Mouse (Mus musculus): ENCODE measurements around the gene Krt7. TPM values are rescaled to one million over a fixed set of nuclear protein-coding genes. Genes with fewer than 3 reads are reported as not detected.

Gene Krt7
- polyA plus RNA-seq, 1 experiment, result 0.33 TPM

GRCm38 (mm10) chr15:101420903-101421302 lies 10.1 kb downstream of the Krt7 start:
- Histone ChIP-seq H3K27ac (ENCODE audit: insufficient read depth, low read length) (no peak overlapping the region), H3K27me3 (ENCODE audit: control insufficient read depth, insufficient read depth, low read length) (no peaks in the 10 kb centered on the region), H3K4me3 (replicated peaks; ENCODE audit: insufficient read depth, low read depth, low read length) (no peak overlapping the region), H3K4me1 (ENCODE audit: control insufficient read depth, insufficient read depth, low read length) (peaks cover 4% of the 10 kb centered on the region; the same call in 1 of the 2 replicates)
- DNase-seq, result no peak
- 28% methylated on average over 6 of the region's 6 CpGs for WGBS
- TF ChIP-seq POLR2A (IDR thresholded peaks at IDR 0.05; ENCODE audit: borderline replicate concordance, insufficient read depth, low read length) (no peak), CTCF (IDR thresholded peaks at IDR 0.05; ENCODE audit: borderline replicate concordance, insufficient read depth, low read depth, low read length) (no peak)

- DNase-seq, result no peak
- 37% methylated on average over 5 of the region's 5 CpGs for WGBS
- Histone ChIP-seq H3K4me1 (ENCODE audit: control insufficient read depth, insufficient read depth, low read length) (no peaks in the 10 kb centered on the region), H3K27ac (ENCODE audit: insufficient read depth, low read length) (no peak overlapping the region), H3K4me3 (replicated peaks; ENCODE audit: insufficient read depth, low read depth, low read length) (no peak overlapping the region), H3K27me3 (ENCODE audit: control insufficient read depth, insufficient read depth, low read length) (no peaks in the 10 kb centered on the region; the same call in 1 of the 2 replicates)
- no peak for TF ChIP-seq CTCF (IDR thresholded peaks at IDR 0.05; ENCODE audit: borderline replicate concordance, insufficient read depth, low read depth, low read length)
- TF ChIP-seq POLR2A (IDR thresholded peaks at IDR 0.05; ENCODE audit: borderline replicate concordance, insufficient read depth, low read length), result no peak
These were observed 14.1 kb downstream of the Krt7 start for GRCm38 (mm10) chr15:101424914-101425313.

GRCm38 (mm10) chr15:101436611-101437010 lies 25.8 kb downstream of the Krt7 start:
- no peak overlapping the region for H3K27ac ChIP-seq (ENCODE audit: insufficient read depth, low read length)
- TF ChIP-seq CTCF (IDR thresholded peaks at IDR 0.05; ENCODE audit: borderline replicate concordance, insufficient read depth, low read depth, low read length) (no peak), POLR2A (IDR thresholded peaks at IDR 0.05; ENCODE audit: borderline replicate concordance, insufficient read depth, low read length) (no peak)
- no peak for DNase-seq
- no peak overlapping the region for H3K4me3 ChIP-seq (replicated peaks; ENCODE audit: insufficient read depth, low read depth, low read length)
- no peaks in the 10 kb centered on the region for H3K27me3 ChIP-seq (ENCODE audit: control insufficient read depth, insufficient read depth, low read length)
- WGBS, result 90% methylated on average over 7 of the region's 7 CpGs
- H3K4me1 ChIP-seq (ENCODE audit: control insufficient read depth, insufficient read depth, low read length), result no peaks in the 10 kb centered on the region

- Histone ChIP-seq H3K27me3 (ENCODE audit: control insufficient read depth, insufficient read depth, low read length) (no peaks in the 10 kb centered on the region), H3K4me1 (ENCODE audit: control insufficient read depth, insufficient read depth, low read length) (no peaks in the 10 kb centered on the region; the same call in 1 of the 2 replicates), H3K27ac (ENCODE audit: insufficient read depth, low read length) (no peak within 1 kb of the TSS), H3K4me3 (replicated peaks; ENCODE audit: insufficient read depth, low read depth, low read length) (no peak within 1 kb of the TSS)
- DNase-seq, result no peak
- TF ChIP-seq POLR2A (IDR thresholded peaks at IDR 0.05; ENCODE audit: borderline replicate concordance, insufficient read depth, low read length) (no peak), CTCF (IDR thresholded peaks at IDR 0.05; ENCODE audit: borderline replicate concordance, insufficient read depth, low read depth, low read length) (no peak)
- WGBS, result 3% methylated on average over 34 of the region's 34 CpGs
These were observed 27.7 kb downstream of the Krt7 start, which contains the start of gene Krt87 for GRCm38 (mm10) chr15:101438555-101438954. Gene Krt87, minus strand, starts transcription at chr15:101438804.

GRCm38 (mm10) chr15:101440837-101441236 lies 30.0 kb downstream of the Krt7 start:
- TF ChIP-seq CTCF (IDR thresholded peaks at IDR 0.05; ENCODE audit: borderline replicate concordance, insufficient read depth, low read depth, low read length) (no peak), POLR2A (IDR thresholded peaks at IDR 0.05; ENCODE audit: borderline replicate concordance, insufficient read depth, low read length) (no peak)
- 80% methylated on average over 4 of the region's 4 CpGs for WGBS
- no peak overlapping the region for H3K27ac ChIP-seq (ENCODE audit: insufficient read depth, low read length)
- no peak for DNase-seq
- H3K4me3 ChIP-seq (replicated peaks; ENCODE audit: insufficient read depth, low read depth, low read length), result no peak overlapping the region
- no peaks in the 10 kb centered on the region; the same call in 1 of the 2 replicates for H3K4me1 ChIP-seq (ENCODE audit: control insufficient read depth, insufficient read depth, low read length)
- no peaks in the 10 kb centered on the region for H3K27me3 ChIP-seq (ENCODE audit: control insufficient read depth, insufficient read depth, low read length)

GRCm38 (mm10) chr15:101446572-101446971 lies 35.7 kb downstream of the Krt7 start:
- Histone ChIP-seq H3K4me1 (ENCODE audit: control insufficient read depth, insufficient read depth, low read length) (no peaks in the 10 kb centered on the region; the same call in 1 of the 2 replicates), H3K4me3 (replicated peaks; ENCODE audit: insufficient read depth, low read depth, low read length) (no peak overlapping the region), H3K27me3 (ENCODE audit: control insufficient read depth, insufficient read depth, low read length) (no peaks in the 10 kb centered on the region), H3K27ac (ENCODE audit: insufficient read depth, low read length) (no peak overlapping the region)
- DNase-seq, result no peak
- TF ChIP-seq CTCF (IDR thresholded peaks at IDR 0.05; ENCODE audit: borderline replicate concordance, insufficient read depth, low read depth, low read length) (no peak), POLR2A (IDR thresholded peaks at IDR 0.05; ENCODE audit: borderline replicate concordance, insufficient read depth, low read length) (no peak)
- WGBS, result 38% methylated on average over 11 of the region's 11 CpGs

GRCm38 (mm10) chr15:101447444-101447843 lies 36.6 kb downstream of the Krt7 start, which contains the start of gene Krt88:
Gene Krt88, plus strand, starts transcription at chr15:101447744.
- TF ChIP-seq CTCF (IDR thresholded peaks at IDR 0.05; ENCODE audit: borderline replicate concordance, insufficient read depth, low read depth, low read length) (no peak), POLR2A (IDR thresholded peaks at IDR 0.05; ENCODE audit: borderline replicate concordance, insufficient read depth, low read length) (no peak)
- no peak for DNase-seq

GRCm38 (mm10) chr15:101453093-101453736 lies 42.4 kb downstream of the Krt7 start:
- Histone ChIP-seq H3K27me3 (ENCODE audit: control insufficient read depth, insufficient read depth, low read length) (no peaks in the 10 kb centered on the region), H3K4me1 (ENCODE audit: control insufficient read depth, insufficient read depth, low read length) (0 out of 2 replicates have a peak, but pooled peaks cover under 1% of the 10 kb centered on the region), H3K4me3 (replicated peaks; ENCODE audit: insufficient read depth, low read depth, low read length) (no peak overlapping the region), H3K27ac (ENCODE audit: insufficient read depth, low read length) (no peak overlapping the region)
- WGBS, result 9% methylated on average over 13 of the region's 13 CpGs
- TF ChIP-seq CTCF (IDR thresholded peaks at IDR 0.05; ENCODE audit: borderline replicate concordance, insufficient read depth, low read depth, low read length) (peak; percentile 75), POLR2A (IDR thresholded peaks at IDR 0.05; ENCODE audit: borderline replicate concordance, insufficient read depth, low read length) (no peak)
- DNase-seq, result peak; percentile 79 to 82

More at GRCm38 (mm10) chr15:101447444-101447843, 36.6 kb downstream of the Krt7 start, which contains the start of gene Krt88:
- no peaks in the 10 kb centered on the region for H3K27me3 ChIP-seq (ENCODE audit: control insufficient read depth, insufficient read depth, low read length)
- H3K27ac ChIP-seq (ENCODE audit: insufficient read depth, low read length), result no peak within 1 kb of the TSS
- WGBS, result 62% methylated on average over 2 of the region's 2 CpGs
- no peaks in the 10 kb centered on the region for H3K4me1 ChIP-seq (ENCODE audit: control insufficient read depth, insufficient read depth, low read length)
- H3K4me3 ChIP-seq (replicated peaks; ENCODE audit: insufficient read depth, low read depth, low read length), result no peak within 1 kb of the TSS
